Mouse (Mus musculus) liver, embryonic 16.5 days (tissue): ENCODE measurements at regions not wholly inside any gene's neighbourhood (a gene's known extent, or its start where the extent isn't known, plus 50 kb on each side); places are given as distances from the start of the nearest gene placed in this dataset.

ENCODE experiments used
- ATAC-seq: fragments of 200-750 bp; cut with Nextera tagmentation; 2 replicates; pipeline ENCODE4 v1.8.0; 2017; ENCODE audit warnings: low read depth, mild to moderate bottlenecking, moderate number of reproducible peaks, moderate library complexity
- H3K27ac ChIP-seq: fragments of 300-500 bp; sonication (generic); 2 replicates; pipeline ENCODE4 v1.5.1; 2014; ENCODE audit warnings: mild to moderate bottlenecking, low read length
- H3K27me3 ChIP-seq: fragments of 300-500 bp; sonication (generic); 2 replicates; pipeline ENCODE4 v1.6.1; 2014; ENCODE audit warnings: low read depth, low read length, mixed read lengths; ENCODE audit not compliant: control insufficient read depth, insufficient read depth
- H3K36me3 ChIP-seq: fragments of 300-500 bp; sonication (generic); 2 replicates; pipeline ENCODE4 v1.6.1; 2014; ENCODE audit warnings: mild to moderate bottlenecking; ENCODE audit not compliant: control insufficient read depth, insufficient read depth
- H3K4me1 ChIP-seq: fragments of 300-500 bp; sonication (generic); 2 replicates; pipeline ENCODE4 v1.6.1; 2014; ENCODE audit warnings: low read depth, low read length, mixed read lengths; ENCODE audit not compliant: control insufficient read depth
- H3K4me2 ChIP-seq: fragments of 300-500 bp; sonication (generic); 2 replicates; pipeline ENCODE4 v1.6.1; 2014; ENCODE audit warnings: low read depth, low read length, mixed read lengths
- H3K4me3 ChIP-seq: fragments of 300-500 bp; sonication (generic); 2 replicates; pipeline ENCODE4 v1.5.1; 2014; ENCODE audit warnings: low read depth, mild to moderate bottlenecking, low read length
- H3K9ac ChIP-seq: fragments of 300-500 bp; sonication (generic); 2 replicates; pipeline ENCODE4 v1.6.1; 2014; ENCODE audit warnings: low read depth, low read length
- H3K9me3 ChIP-seq: fragments of 300-500 bp; sonication (generic); replicated peaks from 2 replicates; pipeline ENCODE4 v1.6.1; 2016; ENCODE audit warnings: low read length; ENCODE audit not compliant: control insufficient read depth
- WGBS: fragments of 180-500 bp; shearing (Covaris S2); extraction: QIAGEN DNeasy Blood & Tissue Kit; methylation state at CpG from one replicate; pipeline ENCODE4 v1.1.7; 2014; ENCODE audit not compliant: insufficient replicate concordance; 5-methylcytosine and 5-hydroxymethylcytosine counted together

DNA sequence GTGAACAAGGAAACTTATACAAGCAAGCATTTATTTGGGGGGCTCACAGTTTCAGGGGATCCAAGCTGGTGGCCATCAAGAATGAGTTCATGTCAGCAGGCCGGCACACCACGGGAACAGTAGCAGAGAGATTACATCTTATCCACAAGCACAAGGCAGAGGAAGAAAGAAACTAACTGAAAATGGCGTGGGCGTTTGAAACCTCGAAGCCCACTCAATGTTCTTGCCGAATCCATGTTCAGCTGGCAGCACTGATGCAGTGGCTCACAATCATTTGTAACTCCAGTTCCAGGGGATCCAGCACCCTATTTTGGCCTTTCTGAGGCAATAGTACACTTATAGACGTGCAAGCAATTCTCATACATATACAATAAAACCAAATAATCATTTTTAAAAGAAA lies 404.7 kb downstream of the Cdh26 start:
- no peak for ATAC-seq
- no peaks in the 10 kb centered on the region for H3K4me1 ChIP-seq
- WGBS = 46% methylated on average over 7 of the region's 7 CpGs

DNA sequence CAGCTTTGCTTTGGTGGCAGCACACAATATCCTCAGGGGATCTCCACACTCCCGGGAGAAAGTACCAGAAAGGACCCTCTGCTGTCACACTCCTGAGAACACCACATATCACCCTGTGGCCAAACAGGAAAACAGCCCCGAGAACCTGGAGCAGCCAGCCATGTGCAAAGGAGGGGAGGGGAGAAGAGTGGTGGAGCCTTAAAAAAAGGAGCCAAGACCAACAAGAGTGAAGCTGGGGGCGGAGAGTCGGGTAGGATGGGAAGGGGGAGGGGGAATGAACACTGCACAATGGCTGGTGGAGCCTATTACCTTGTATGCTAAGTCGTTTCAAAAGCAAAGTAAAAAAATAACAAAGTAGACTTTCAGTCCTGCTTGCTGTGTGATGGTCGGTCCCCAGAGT lies 408.2 kb downstream of the Cdh26 start:
- H3K36me3 ChIP-seq = no peaks in the 10 kb centered on the region
- no peaks in the 10 kb centered on the region for H3K4me1 ChIP-seq
- 19% methylated on average over 6 of the region's 6 CpGs for WGBS
- H3K27me3 ChIP-seq = no peaks in the 10 kb centered on the region
- H3K9me3 ChIP-seq = no peaks in the 10 kb centered on the region
- no peak overlapping the region for H3K9ac ChIP-seq
- no peak for ATAC-seq
- H3K4me3 ChIP-seq = no peak overlapping the region
- no peak overlapping the region for H3K27ac ChIP-seq
- H3K4me2 ChIP-seq = no peak overlapping the region

More for the DNA sequence above, 404.7 kb downstream of the Cdh26 start:
- H3K27me3 ChIP-seq = no peaks in the 10 kb centered on the region
- no peaks in the 10 kb centered on the region for H3K9me3 ChIP-seq
- no peaks in the 10 kb centered on the region for H3K36me3 ChIP-seq
- no peak overlapping the region for H3K4me2 ChIP-seq
- no peak overlapping the region for H3K27ac ChIP-seq
- no peak overlapping the region for H3K4me3 ChIP-seq
- H3K9ac ChIP-seq = no peak overlapping the region

- no peaks in the 10 kb centered on the region for H3K9me3 ChIP-seq
- no peak overlapping the region for H3K9ac ChIP-seq
- 42% methylated on average over 2 of the region's 2 CpGs for WGBS
- no peaks in the 10 kb centered on the region for H3K27me3 ChIP-seq
- H3K4me3 ChIP-seq = no peak overlapping the region
- no peak for ATAC-seq
- H3K4me2 ChIP-seq = no peak overlapping the region
- H3K36me3 ChIP-seq = no peaks in the 10 kb centered on the region
- H3K4me1 ChIP-seq = no peaks in the 10 kb centered on the region
- H3K27ac ChIP-seq = no peak overlapping the region
These were observed 410.6 kb downstream of the Cdh26 start for GRCm38 (mm10) chr2:178840975-178841374.

GRCm38 (mm10) chr2:178842595-178842994 lies 412.3 kb downstream of the Cdh26 start:
- no peak for ATAC-seq
- no peaks in the 10 kb centered on the region for H3K9me3 ChIP-seq
- H3K27ac ChIP-seq = no peak overlapping the region
- no peak overlapping the region for H3K4me3 ChIP-seq
- no peak overlapping the region for H3K4me2 ChIP-seq
- 62% methylated on average over 12 of the region's 12 CpGs for WGBS
- no peak overlapping the region for H3K9ac ChIP-seq
- no peaks in the 10 kb centered on the region for H3K27me3 ChIP-seq
- no peaks in the 10 kb centered on the region for H3K4me1 ChIP-seq
- H3K36me3 ChIP-seq = no peaks in the 10 kb centered on the region

DNA sequence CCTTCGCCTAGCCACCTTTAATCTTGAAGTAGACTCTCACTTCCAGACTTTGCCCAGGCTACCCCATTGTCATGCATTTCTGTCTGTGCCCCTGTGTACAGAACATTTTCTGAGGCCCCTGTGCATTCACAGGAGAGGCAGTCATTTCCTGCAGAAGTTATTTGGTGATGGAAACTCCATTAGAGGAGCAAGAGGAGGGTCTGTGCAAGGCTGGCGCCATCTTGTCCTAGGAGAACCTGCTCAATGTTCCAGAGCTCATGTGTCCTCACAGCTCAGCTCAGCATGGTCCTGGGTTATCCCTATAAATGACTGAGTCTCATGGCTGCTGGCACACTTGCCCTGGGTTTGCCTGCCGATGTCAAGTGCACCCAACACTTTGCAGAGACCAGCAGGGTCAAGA lies 413.1 kb downstream of the Cdh26 start:
- no peaks in the 10 kb centered on the region for H3K36me3 ChIP-seq
- WGBS = 58% methylated on average over 3 of the region's 3 CpGs
- H3K27me3 ChIP-seq = no peaks in the 10 kb centered on the region
- ATAC-seq = no peak
- no peak overlapping the region for H3K9ac ChIP-seq
- H3K27ac ChIP-seq = no peak overlapping the region
- no peaks in the 10 kb centered on the region for H3K9me3 ChIP-seq
- H3K4me3 ChIP-seq = no peak overlapping the region
- no peak overlapping the region for H3K4me2 ChIP-seq
- H3K4me1 ChIP-seq = no peaks in the 10 kb centered on the region

GRCm38 (mm10) chr2:178844561-178844960 lies 414.2 kb downstream of the Cdh26 start:
- Histone ChIP-seq H3K4me1 (no peaks in the 10 kb centered on the region), H3K27me3 (no peaks in the 10 kb centered on the region), H3K9ac (no peak overlapping the region), H3K36me3 (no peaks in the 10 kb centered on the region), H3K27ac (no peak overlapping the region), H3K4me3 (no peak overlapping the region), H3K9me3 (no peaks in the 10 kb centered on the region), H3K4me2 (no peak overlapping the region)
- no peak for ATAC-seq
- WGBS = 67% methylated on average over 4 of the region's 4 CpGs

DNA sequence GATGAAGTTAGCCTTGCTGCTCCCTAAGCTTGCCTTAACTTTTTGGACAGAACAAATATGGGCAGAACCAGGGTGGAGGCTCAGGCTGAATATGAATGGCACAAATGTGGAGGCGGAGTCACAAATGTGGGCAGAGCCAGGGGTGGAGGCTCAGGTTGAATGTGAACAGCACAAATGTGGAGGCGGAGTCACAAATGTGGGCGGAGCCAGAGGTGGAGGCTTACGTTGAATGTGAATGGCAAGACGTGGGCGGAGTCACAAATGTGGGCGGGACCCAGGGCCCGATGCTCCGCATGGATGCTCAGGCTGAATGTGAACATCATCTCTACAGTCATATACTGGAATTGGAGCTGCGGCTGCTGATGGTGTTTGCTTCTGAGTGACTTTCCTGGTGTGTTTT lies 420.0 kb downstream of the Cdh26 start:
- Histone ChIP-seq H3K4me3 (no peak overlapping the region), H3K4me1 (no peaks in the 10 kb centered on the region), H3K9me3 (no peaks in the 10 kb centered on the region), H3K36me3 (no peaks in the 10 kb centered on the region), H3K27ac (no peak overlapping the region), H3K27me3 (no peaks in the 10 kb centered on the region), H3K4me2 (no peak overlapping the region), H3K9ac (no peak overlapping the region)
- WGBS = 62% methylated on average over 10 of the region's 10 CpGs
- ATAC-seq = no peak

GRCm38 (mm10) chr2:178850769-178851168 lies 420.4 kb downstream of the Cdh26 start:
- Histone ChIP-seq H3K4me3 (no peak overlapping the region), H3K27me3 (no peaks in the 10 kb centered on the region), H3K4me1 (no peaks in the 10 kb centered on the region), H3K36me3 (no peaks in the 10 kb centered on the region), H3K9me3 (no peaks in the 10 kb centered on the region), H3K4me2 (no peak overlapping the region), H3K9ac (no peak overlapping the region), H3K27ac (no peak overlapping the region)
- ATAC-seq = no peak
- WGBS = 73% methylated on average over 11 of the region's 11 CpGs

GRCm38 (mm10) chr2:178854012-178854411 lies 423.7 kb downstream of the Cdh26 start:
- Histone ChIP-seq H3K9ac (no peak overlapping the region), H3K27ac (no peak overlapping the region), H3K4me1 (no peaks in the 10 kb centered on the region), H3K4me2 (no peak overlapping the region), H3K36me3 (no peaks in the 10 kb centered on the region), H3K9me3 (no peaks in the 10 kb centered on the region), H3K27me3 (no peaks in the 10 kb centered on the region), H3K4me3 (no peak overlapping the region)
- 54% methylated on average over 1 of the region's 1 CpGs for WGBS
- no peak for ATAC-seq

DNA sequence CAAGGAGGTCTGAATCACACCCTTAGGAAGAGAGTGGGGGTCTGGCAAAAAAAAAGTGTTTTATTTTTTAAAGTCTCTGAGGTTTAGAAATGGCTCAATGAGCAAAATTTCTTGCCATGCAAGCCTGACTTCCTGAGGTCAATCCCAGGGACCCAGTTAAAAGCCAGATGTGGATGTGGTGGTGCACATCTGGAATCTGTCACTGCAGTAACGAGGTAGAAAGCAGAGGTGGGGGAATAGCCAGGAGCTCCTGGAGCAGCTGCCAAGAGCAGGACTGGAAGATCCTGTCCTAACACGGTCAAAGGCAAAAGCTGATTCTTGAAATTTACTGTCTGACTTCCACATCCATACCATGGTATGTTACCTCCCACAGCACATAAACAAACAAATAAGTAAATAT lies 424.4 kb downstream of the Cdh26 start:
- no peak overlapping the region for H3K4me3 ChIP-seq
- H3K4me1 ChIP-seq = no peaks in the 10 kb centered on the region
- no peaks in the 10 kb centered on the region for H3K9me3 ChIP-seq
- no peak overlapping the region for H3K9ac ChIP-seq
- H3K27me3 ChIP-seq = no peaks in the 10 kb centered on the region
- H3K36me3 ChIP-seq = no peaks in the 10 kb centered on the region
- no peak for ATAC-seq
- WGBS = 36% methylated on average over 2 of the region's 2 CpGs
- no peak overlapping the region for H3K4me2 ChIP-seq
- H3K27ac ChIP-seq = no peak overlapping the region
